Mouse (Mus musculus): ENCODE measurements around the gene Tnrc6b. TPM values are rescaled to one million over a fixed set of nuclear protein-coding genes. Genes with fewer than 3 reads are reported as not detected.
A peak's percentile ranks its signal among the peaks of the same experiment; 100 is the strongest.

Gene Tnrc6b
- polyA plus RNA-seq, 1 experiment, result 8.9 TPM

GRCm38 (mm10) chr15:80822276-80822675, 111.2 kb downstream of the Tnrc6b start:
- H3K36me3 ChIP-seq (ENCODE audit: control insufficient read depth, insufficient read depth), result no peaks in the 10 kb centered on the region
- no peak overlapping the region for H3K4me3 ChIP-seq
- no peaks in the 10 kb centered on the region for H3K27me3 ChIP-seq (ENCODE audit: control insufficient read depth, insufficient read depth, insufficient read length)
- H3ac ChIP-seq (ENCODE audit: control insufficient read depth, insufficient read length), result no peak overlapping the region
- TF ChIP-seq MYOG (IDR thresholded peaks at IDR 0.05; ENCODE audit: control insufficient read depth in 1 of 3, insufficient read depth in 1 of 3, insufficient read length in 2 of 3, low read depth in 2 of 3) (peak in 1 of 3 experiments; percentile 27), MYOD1 (IDR thresholded peaks at IDR 0.05; ENCODE audit: control insufficient read depth in 1 of 3, insufficient read length in 2 of 3, low read depth in 2 of 3) (peak in 2 of 3 experiments; percentile 38 to 54), E2F4 (IDR thresholded peaks at IDR 0.05; ENCODE audit: insufficient read depth) (no peak)
- no peak overlapping the region for H3K4me2 ChIP-seq (ENCODE audit: low read depth)
- peaks cover 98% of the 10 kb centered on the region for H3K79me2 ChIP-seq (ENCODE audit: control insufficient read depth, insufficient read depth)

GRCm38 (mm10) chr15:80831170-80831569, 120.1 kb downstream of the Tnrc6b start:
- no peak overlapping the region for H3K4me2 ChIP-seq (ENCODE audit: low read depth)
- peaks cover 99% of the 10 kb centered on the region for H3K79me2 ChIP-seq (ENCODE audit: control insufficient read depth, insufficient read depth)
- H3K36me3 ChIP-seq (ENCODE audit: control insufficient read depth, insufficient read depth), result no peaks in the 10 kb centered on the region
- no peak overlapping the region for H3K4me3 ChIP-seq
- H3K27me3 ChIP-seq (ENCODE audit: control insufficient read depth, insufficient read depth, insufficient read length), result no peaks in the 10 kb centered on the region
- H3ac ChIP-seq (ENCODE audit: control insufficient read depth, insufficient read length), result no peak overlapping the region
- TF ChIP-seq TCF12 (IDR thresholded peaks at IDR 0.05; ENCODE audit: insufficient read depth, poor library complexity, severe bottlenecking), result no peak

DNA sequence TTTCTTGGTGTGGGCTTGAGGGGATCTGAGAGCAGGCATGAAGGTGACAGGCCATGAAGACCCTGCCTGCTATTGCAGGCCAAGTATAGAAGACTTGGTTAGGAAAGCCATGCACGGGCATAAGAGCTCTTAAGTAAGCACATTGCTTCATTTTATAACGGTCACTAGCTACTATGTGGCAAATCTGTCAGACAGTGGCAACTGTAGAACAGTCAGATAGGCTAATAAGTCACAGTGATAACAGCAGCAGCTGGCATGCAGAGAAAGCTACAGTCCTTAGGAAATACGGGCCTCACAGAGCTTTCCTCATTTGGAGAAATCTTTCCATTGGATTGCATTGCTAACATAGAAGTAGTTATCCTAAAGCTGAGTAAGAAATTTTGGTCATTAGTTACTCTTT, 121.7 kb downstream of the Tnrc6b start:
- TF ChIP-seq E2F4 (IDR thresholded peaks at IDR 0.05; ENCODE audit: insufficient read depth), result no peak
- no peak for TF ChIP-seq CEBPB (IDR thresholded peaks at IDR 0.05; ENCODE audit: insufficient read depth, poor library complexity, severe bottlenecking)
- no peak for TF ChIP-seq TCF3 (IDR thresholded peaks at IDR 0.05; ENCODE audit: insufficient read length, low read depth)
- H3K4me2 ChIP-seq (ENCODE audit: low read depth), result no peak overlapping the region
- H3K36me3 ChIP-seq (ENCODE audit: control insufficient read depth, insufficient read depth), result no peaks in the 10 kb centered on the region
- no peak overlapping the region for H3ac ChIP-seq (ENCODE audit: control insufficient read depth, insufficient read length)
- no peak overlapping the region for H3K4me3 ChIP-seq
- H3K27me3 ChIP-seq (ENCODE audit: control insufficient read depth, insufficient read depth, insufficient read length), result no peaks in the 10 kb centered on the region
- peaks cover 99% of the 10 kb centered on the region for H3K79me2 ChIP-seq (ENCODE audit: control insufficient read depth, insufficient read depth)

DNA sequence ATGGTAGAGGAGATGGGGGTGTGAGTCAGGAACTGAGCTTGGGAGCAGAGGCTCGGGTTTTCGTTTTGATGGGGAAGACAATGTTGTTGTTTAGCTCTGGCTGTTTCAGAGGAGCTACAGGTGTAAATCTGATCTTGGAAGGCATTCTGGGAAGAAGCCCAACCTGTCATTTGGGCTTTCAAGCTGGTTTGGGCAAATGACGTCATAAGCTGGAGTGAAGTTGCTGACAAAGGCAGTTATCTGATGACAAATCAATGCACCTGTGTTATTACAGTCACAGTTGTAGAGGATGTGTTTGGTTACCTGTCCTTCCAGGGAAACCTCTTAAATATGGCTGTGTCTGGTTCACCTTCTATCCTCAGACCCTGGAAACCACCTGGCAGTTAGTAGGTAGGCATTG, 125.1 kb downstream of the Tnrc6b start:
- Histone ChIP-seq H3K27me3 (ENCODE audit: control insufficient read depth, insufficient read depth, insufficient read length) (no peaks in the 10 kb centered on the region), H3K4me3 (no peak overlapping the region), H3ac (ENCODE audit: control insufficient read depth, insufficient read length) (no peak overlapping the region), H3K79me2 (ENCODE audit: control insufficient read depth, insufficient read depth) (peaks cover 98% of the 10 kb centered on the region), H3K36me3 (ENCODE audit: control insufficient read depth, insufficient read depth) (no peaks in the 10 kb centered on the region), H3K4me2 (ENCODE audit: low read depth) (no peak overlapping the region)
- no peak for TF ChIP-seq TCF3 (IDR thresholded peaks at IDR 0.05; ENCODE audit: insufficient read length, low read depth)
- TF ChIP-seq TCF12 (IDR thresholded peaks at IDR 0.05; ENCODE audit: insufficient read depth, poor library complexity, severe bottlenecking), result no peak
- no peak for TF ChIP-seq MYOD1 (IDR thresholded peaks at IDR 0.05; ENCODE audit: control insufficient read depth in 1 of 3, insufficient read length in 2 of 3, low read depth in 2 of 3)
- no peak for TF ChIP-seq POLR2AphosphoS2 (IDR thresholded peaks at IDR 0.05; ENCODE audit: insufficient read length, low read depth)
- no peak for TF ChIP-seq CEBPB (IDR thresholded peaks at IDR 0.05; ENCODE audit: insufficient read depth, poor library complexity, severe bottlenecking)
- no peak for TF ChIP-seq MAX (IDR thresholded peaks at IDR 0.05; ENCODE audit: low read depth)

DNA sequence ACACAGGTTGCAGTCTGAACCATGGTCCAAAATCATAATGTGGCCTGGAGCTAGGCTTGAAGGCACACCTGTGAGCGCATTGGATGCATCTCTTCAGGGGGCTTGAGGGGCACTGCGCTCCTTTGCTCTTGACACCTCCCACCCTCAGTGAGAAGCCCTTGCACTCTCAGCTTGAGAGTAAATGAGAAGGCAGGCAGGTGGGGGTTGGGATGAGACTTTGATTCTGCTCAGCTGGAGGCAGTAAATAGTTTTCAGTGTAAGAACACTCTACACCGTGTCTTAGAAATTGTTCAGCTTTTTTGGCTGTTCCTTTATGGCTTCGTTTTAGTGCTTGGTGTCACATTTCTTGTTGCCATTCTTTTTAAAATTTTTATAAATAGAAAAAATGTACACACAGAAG, 127.7 kb downstream of the Tnrc6b start:
- Histone ChIP-seq H3K36me3 (ENCODE audit: control insufficient read depth, insufficient read depth) (no peaks in the 10 kb centered on the region), H3K4me2 (ENCODE audit: low read depth) (no peak overlapping the region), H3K4me3 (no peak overlapping the region), H3ac (ENCODE audit: control insufficient read depth, insufficient read length) (no peak overlapping the region), H3K27me3 (ENCODE audit: control insufficient read depth, insufficient read depth, insufficient read length) (no peaks in the 10 kb centered on the region), H3K79me2 (ENCODE audit: control insufficient read depth, insufficient read depth) (peaks cover 96% of the 10 kb centered on the region)
- TF ChIP-seq TCF3 (IDR thresholded peaks at IDR 0.05; ENCODE audit: insufficient read length, low read depth) (no peak), E2F4 (IDR thresholded peaks at IDR 0.05; ENCODE audit: insufficient read depth) (no peak), TCF12 (IDR thresholded peaks at IDR 0.05; ENCODE audit: insufficient read depth, poor library complexity, severe bottlenecking) (no peak), CEBPB (IDR thresholded peaks at IDR 0.05; ENCODE audit: insufficient read depth, poor library complexity, severe bottlenecking) (no peak), POLR2A (IDR thresholded peaks at IDR 0.05; ENCODE audit: insufficient read length, low read depth) (no peak), USF1 (IDR thresholded peaks at IDR 0.05; ENCODE audit: low read depth) (no peak)

- Histone ChIP-seq H3K4me3 (no peak overlapping the region), H3K4me2 (ENCODE audit: low read depth) (no peak overlapping the region), H3K79me2 (ENCODE audit: control insufficient read depth, insufficient read depth) (peaks cover 96% of the 10 kb centered on the region), H3K27me3 (ENCODE audit: control insufficient read depth, insufficient read depth, insufficient read length) (no peaks in the 10 kb centered on the region), H3ac (ENCODE audit: control insufficient read depth, insufficient read length) (no peak overlapping the region), H3K36me3 (ENCODE audit: control insufficient read depth, insufficient read depth) (no peaks in the 10 kb centered on the region)
- no peak for TF ChIP-seq E2F4 (IDR thresholded peaks at IDR 0.05; ENCODE audit: insufficient read depth)
- TF ChIP-seq CEBPB (IDR thresholded peaks at IDR 0.05; ENCODE audit: insufficient read depth, poor library complexity, severe bottlenecking), result no peak
- no peak for TF ChIP-seq TCF3 (IDR thresholded peaks at IDR 0.05; ENCODE audit: insufficient read length, low read depth)
- no peak for TF ChIP-seq TCF12 (IDR thresholded peaks at IDR 0.05; ENCODE audit: insufficient read depth, poor library complexity, severe bottlenecking)
- TF ChIP-seq MYOD1 (IDR thresholded peaks at IDR 0.05; ENCODE audit: control insufficient read depth in 1 of 3, insufficient read length in 2 of 3, low read depth in 2 of 3), result no peak
- TF ChIP-seq POLR2AphosphoS2 (IDR thresholded peaks at IDR 0.05; ENCODE audit: insufficient read length, low read depth), result no peak
These were observed 128.7 kb downstream of the Tnrc6b start for GRCm38 (mm10) chr15:80839653-80840420.
